In genomic region chr17:86352247-86353037, GRCm38 (mm10) we compare ENCODE assay signal across 21 mouse cellular contexts.
DNase-seq lines count a peak whose midpoint lies in the region; ATAC-seq and TF ChIP-seq lines count a peak whose summit lies in the region.
"Had no signal": no experiment of that assay in that cellular context is flagged by ENCODE, and none has a peak within 500 bp of the region (broad histone marks: within the 10 kb centered on the region; RNA-seq: fewer than 3 reads in every experiment).

No protein-coding gene starts in this region.

- no peaks in the 10 kb centered on the region for H3K9me3 ChIP-seq in forebrain, embryonic 14.5 days (replicated peaks; ENCODE audit: control insufficient read depth, low read length)
- no peaks in the 10 kb centered on the region for H3K9me3 ChIP-seq in forebrain, embryonic 10.5 days
- H3K9me3 ChIP-seq in kidney, postnatal 0 days (replicated peaks; ENCODE audit: low read length): no peaks in the 10 kb centered on the region
- no peaks in the 10 kb centered on the region for H3K9me3 ChIP-seq in CH12.LX (replicated peaks; ENCODE audit: low read length)
- H3K9me3 ChIP-seq: hindbrain, embryonic 13.5 days; neural tube, embryonic 13.5 days had no signal

- WGBS in forebrain, embryonic 14.5 days: 86% methylated on average over 12 of the region's 12 CpGs
- 87% methylated on average over 12 of the region's 12 CpGs for WGBS in forebrain, embryonic 10.5 days
- 46% methylated on average over 12 of the region's 12 CpGs for WGBS in kidney, postnatal 0 days

- ATAC-seq in forebrain, embryonic 14.5 days: no peak
- ATAC-seq in kidney, postnatal 0 days (replicated peaks; ENCODE audit: low FRiP score, low read depth): peak; percentile 60
- ATAC-seq: activated CD4-positive, CD25-positive, alpha-beta regulatory T cell, adult 4 months; liver, postnatal 0 days had no signal

- no peak for TF ChIP-seq CTCF in kidney, postnatal 0 days (IDR thresholded peaks at IDR 0.05; ENCODE audit: low read depth)
- no peak for TF ChIP-seq CTCF in CH12.LX (conservative IDR thresholded peaks at IDR 0.05 in 1 of 2, IDR thresholded peaks at IDR 0.05 in 1 of 2; ENCODE audit: low read depth in 2 of 2, low read length in 2 of 2)

- peaks cover 17% of the 10 kb centered on the region for H3K79me2 ChIP-seq in CH12.LX (replicated peaks; ENCODE audit: control insufficient read depth, extremely low read depth, insufficient read depth, poor library complexity, severe bottlenecking)

- H3K27me3 ChIP-seq in forebrain, embryonic 14.5 days (replicated peaks; ENCODE audit: control insufficient read depth, insufficient read depth, low read length): no peaks in the 10 kb centered on the region
- no peaks in the 10 kb centered on the region for H3K27me3 ChIP-seq in forebrain, embryonic 10.5 days (ENCODE audit: poor library complexity, severe bottlenecking)
- no peaks in the 10 kb centered on the region for H3K27me3 ChIP-seq in kidney, postnatal 0 days (ENCODE audit: insufficient read depth, low read length)
- H3K27me3 ChIP-seq in CH12.LX (replicated peaks): no peaks in the 10 kb centered on the region
- H3K27me3 ChIP-seq: hindbrain, embryonic 13.5 days; neural tube, embryonic 13.5 days had no signal

- in situ Hi-C loops in CH12.LX (cut with MboI; ENCODE audit: low pct_ligation_motif_present, low pct_unique_long_range_greater_than_20kb, low sequenced_read_pairs): no loop called here

- dilution Hi-C loops in CH12.LX (cut with MboI; ENCODE audit: extremely low pct_ligation_motif_present, extremely low pct_unique_long_range_greater_than_20kb, low sequenced_read_pairs): no loop called here

- TF ChIP-seq POLR2A in CH12.LX (IDR thresholded peaks at IDR 0.05; ENCODE audit: low read depth, low read length): no peak

- no peak overlapping the region for H3K4me2 ChIP-seq in forebrain, embryonic 14.5 days (ENCODE audit: low read length)
- H3K4me2 ChIP-seq in kidney, postnatal 0 days (ENCODE audit: low read length): no peak overlapping the region
- peak overlapping the region; percentile 82 for H3K4me2 ChIP-seq in CH12.LX (ENCODE audit: insufficient read depth, low read depth, poor library complexity, severe bottlenecking)
- H3K4me2 ChIP-seq: hindbrain, embryonic 13.5 days; midbrain, embryonic 11.5 days; neural tube, embryonic 13.5 days had no signal

- no peak overlapping the region for H3K9ac ChIP-seq in forebrain, embryonic 14.5 days (ENCODE audit: low read length)
- no peak overlapping the region for H3K9ac ChIP-seq in kidney, postnatal 0 days (ENCODE audit: low read depth, low read length)
- peak overlapping the region; percentile 86 for H3K9ac ChIP-seq in CH12.LX (ENCODE audit: insufficient read depth, low read depth)
- H3K9ac ChIP-seq: hindbrain, embryonic 13.5 days; liver, postnatal 0 days; neural tube, embryonic 13.5 days had no signal

- H3K27ac ChIP-seq in forebrain, embryonic 14.5 days (ENCODE audit: low read depth, low read length): no peak overlapping the region
- no peak overlapping the region for H3K27ac ChIP-seq in forebrain, embryonic 10.5 days
- no peak overlapping the region for H3K27ac ChIP-seq in kidney, postnatal 0 days
- peak overlapping the region; percentile 91; the same call in 1 of the 2 replicates for H3K27ac ChIP-seq in CH12.LX (ENCODE audit: insufficient read depth, low read depth)
- H3K27ac ChIP-seq: hindbrain, embryonic 13.5 days; macrophage; neural tube, embryonic 13.5 days had no signal

- DNase-seq in forebrain, embryonic 14.5 days (ENCODE audit: low spot score): peak; percentile 36
- no peak for DNase-seq in forebrain, embryonic 10.5 days (ENCODE audit: extremely low spot score, low spot score)
- no peak for DNase-seq in kidney, postnatal 0 days (ENCODE audit: low spot score)
- no peak for DNase-seq in kidney, postnatal 10 days
- no peak for DNase-seq in CH12.LX (ENCODE audit: extremely low read depth)
- peak; percentile 73 for DNase-seq in cerebellum, adult 9-11 months
- DNase-seq in neural tube, embryonic 10.5 days (ENCODE audit: extremely low spot score, low spot score): no peak
- DNase-seq in T-cell, adult 2 months (ENCODE audit: low spot score): no peak
- DNase-seq: adrenal gland, postnatal 25 days; gastrocnemius, postnatal 36 days; heart, postnatal 10 days; kidney, postnatal 4 days; liver; liver, postnatal 0 days; thymus, postnatal 4 days had no signal

- no peak for TF ChIP-seq EP300 in CH12.LX (IDR thresholded peaks at IDR 0.05; ENCODE audit: low read length)

- no peak; the same call in 1 of the 2 replicates for TF ChIP-seq RAD21 in CH12.LX (IDR thresholded peaks at IDR 0.05; ENCODE audit: low read depth, low read length)

- H3K4me1 ChIP-seq in forebrain, embryonic 14.5 days (ENCODE audit: control insufficient read depth, insufficient read depth, low read length): peaks cover 8% of the 10 kb centered on the region
- H3K4me1 ChIP-seq in forebrain, embryonic 10.5 days: 0 out of 2 replicates have a peak, but pooled peaks cover 15% of the 10 kb centered on the region
- peaks cover 18% of the 10 kb centered on the region for H3K4me1 ChIP-seq in kidney, postnatal 0 days (replicated peaks; ENCODE audit: insufficient read depth, low read length)
- peaks cover 36 to 90% of the 10 kb centered on the region in 2 experiments for H3K4me1 ChIP-seq in CH12.LX (ENCODE audit: control insufficient read depth in 1 of 2, insufficient read depth in 2 of 2)

- H3K36me3 ChIP-seq in forebrain, embryonic 14.5 days (ENCODE audit: control insufficient read depth, insufficient read depth, low read length): no peaks in the 10 kb centered on the region
- H3K36me3 ChIP-seq in forebrain, embryonic 10.5 days (replicated peaks): no peaks in the 10 kb centered on the region
- H3K36me3 ChIP-seq in kidney, postnatal 0 days (ENCODE audit: insufficient read depth, low read length): no peaks in the 10 kb centered on the region
- H3K36me3 ChIP-seq in CH12.LX (replicated peaks in 1 of 2; ENCODE audit: control insufficient read depth in 1 of 2, insufficient read depth in 1 of 2, low read length in 1 of 2): peaks cover 0 to 17% of the 10 kb centered on the region in 2 experiments
- H3K36me3 ChIP-seq: hindbrain, embryonic 13.5 days; neural tube, embryonic 13.5 days had no signal

- no peak overlapping the region for H3K4me3 ChIP-seq in forebrain, embryonic 14.5 days (ENCODE audit: low read depth, low read length)
- H3K4me3 ChIP-seq in forebrain, embryonic 10.5 days: no peak overlapping the region
- no peak overlapping the region for H3K4me3 ChIP-seq in kidney, postnatal 0 days (replicated peaks; ENCODE audit: low read depth, low read length)
- H3K4me3 ChIP-seq in CH12.LX (replicated peaks in 1 of 3; ENCODE audit: low read depth in 2 of 3, low read length in 2 of 3, poor library complexity in 1 of 3): peak overlapping the region; percentile 57 to 61 (median 57)
- H3K4me3 ChIP-seq: erythroblast, embryonic 14.5 days; hindbrain, embryonic 13.5 days; neural tube, embryonic 13.5 days had no signal

TF ChIP-seq in CH12.LX, 34 proteins besides CTCF, POLR2A, EP300 and RAD21 (continues in another document):
- TF ChIP-seq MYC (IDR thresholded peaks at IDR 0.05; ENCODE audit: low read depth, low read length): no peak
- TF ChIP-seq MAZ (IDR thresholded peaks at IDR 0.05; ENCODE audit: low read depth, low read length): no peak
- no peak for TF ChIP-seq MAX (IDR thresholded peaks at IDR 0.05; ENCODE audit: low read length)
- 0 out of 2 replicates have a peak, but pooled peaks have one; percentile 3 for TF ChIP-seq CHD1 (IDR thresholded peaks at IDR 0.05; ENCODE audit: low read depth, low read length)
- 0 out of 2 replicates have a peak, but pooled peaks have one; percentile 53 for TF ChIP-seq RCOR1 (conservative IDR thresholded peaks at IDR 0.05; ENCODE audit: low read depth, low read length)
- TF ChIP-seq USF2 (conservative IDR thresholded peaks at IDR 0.05; ENCODE audit: low read depth, low read length): no peak
- no peak for TF ChIP-seq CHD2 (IDR thresholded peaks at IDR 0.05; ENCODE audit: low read length)
- TF ChIP-seq JUND (conservative IDR thresholded peaks at IDR 0.05; ENCODE audit: low read depth, low read length): no peak
- TF ChIP-seq USF1 (IDR thresholded peaks at IDR 0.05; ENCODE audit: low read depth, low read length): no peak
- 0 out of 2 replicates have a peak, but pooled peaks have one; percentile 36 for TF ChIP-seq KAT2A (IDR thresholded peaks at IDR 0.05; ENCODE audit: insufficient replicate concordance, low read length)
- TF ChIP-seq E2F4 (IDR thresholded peaks at IDR 0.05; ENCODE audit: insufficient replicate concordance, low read depth, low read length): no peak
- no peak for TF ChIP-seq TBP (conservative IDR thresholded peaks at IDR 0.05; ENCODE audit: low read depth, low read length)
- TF ChIP-seq MEF2A (IDR thresholded peaks at IDR 0.05; ENCODE audit: borderline replicate concordance, low read depth, low read length): 0 out of 2 replicates have a peak, but pooled peaks have one; percentile 8
- no peak for TF ChIP-seq SIN3A (IDR thresholded peaks at IDR 0.05; ENCODE audit: low read length)
- no peak for TF ChIP-seq POLR2AphosphoS2 (IDR thresholded peaks at IDR 0.05; ENCODE audit: low read depth, low read length)
- TF ChIP-seq ETS1 (conservative IDR thresholded peaks at IDR 0.05; ENCODE audit: low read depth, low read length): no peak
- TF ChIP-seq IRF4 (IDR thresholded peaks at IDR 0.05; ENCODE audit: low read depth, low read length): no peak
- no peak for TF ChIP-seq NELFE (IDR thresholded peaks at IDR 0.05; ENCODE audit: low read depth, low read length)
- TF ChIP-seq PAX5 (IDR thresholded peaks at IDR 0.05; ENCODE audit: low read length): no peak
- no peak for TF ChIP-seq ZC3H11A (IDR thresholded peaks at IDR 0.05; ENCODE audit: low read depth, low read length)
- TF ChIP-seq ZMIZ1 (IDR thresholded peaks at IDR 0.05; ENCODE audit: low read depth, low read length): no peak
- TF ChIP-seq JUN (IDR thresholded peaks at IDR 0.05; ENCODE audit: insufficient read depth, low read depth, low read length): no peak
- no peak for TF ChIP-seq ELF1 (IDR thresholded peaks at IDR 0.05; ENCODE audit: low read depth, low read length)
- 0 out of 2 replicates have a peak, but pooled peaks have one; percentile 25 for TF ChIP-seq BHLHE40 (IDR thresholded peaks at IDR 0.05; ENCODE audit: low read depth, low read length)
- no peak for TF ChIP-seq MAFK (IDR thresholded peaks at IDR 0.05; ENCODE audit: insufficient replicate concordance, low read length)
- TF ChIP-seq ZNF384 (IDR thresholded peaks at IDR 0.05; ENCODE audit: low read depth, low read length): no peak
- no peak; the same call in 1 of the 2 replicates for TF ChIP-seq MXI1 (IDR thresholded peaks at IDR 0.05; ENCODE audit: low read depth, low read length)
- no peak for TF ChIP-seq ZKSCAN1 (IDR thresholded peaks at IDR 0.05; ENCODE audit: borderline replicate concordance, low read depth, low read length)
- no peak; the same call in 1 of the 2 replicates for TF ChIP-seq NRF1 (IDR thresholded peaks at IDR 0.05; ENCODE audit: low read depth, low read length)
- no peak for TF ChIP-seq TCF12 (IDR thresholded peaks at IDR 0.05; ENCODE audit: low read depth, low read length)

Comparison
In these comparisons a context has a peak if more than half of its experiments do, and no peak if none do; other contexts are left out.
1. DNase-seq: peak in forebrain, embryonic 14.5 days (single experiment) and cerebellum, adult 9-11 months (single experiment); none in forebrain, embryonic 10.5 days (single experiment), kidney, postnatal 0 days (single experiment), kidney, postnatal 10 days (single experiment), CH12.LX (single experiment), neural tube, embryonic 10.5 days (single experiment) and T-cell, adult 2 months (single experiment).
2. H3K4me3 ChIP-seq: peak in CH12.LX (3 of 3); none in forebrain, embryonic 14.5 days (single experiment), forebrain, embryonic 10.5 days (single experiment) and kidney, postnatal 0 days (single experiment).